Comparison of ENCODE assay signal across 12 mouse cellular contexts in the genomic region with DNA sequence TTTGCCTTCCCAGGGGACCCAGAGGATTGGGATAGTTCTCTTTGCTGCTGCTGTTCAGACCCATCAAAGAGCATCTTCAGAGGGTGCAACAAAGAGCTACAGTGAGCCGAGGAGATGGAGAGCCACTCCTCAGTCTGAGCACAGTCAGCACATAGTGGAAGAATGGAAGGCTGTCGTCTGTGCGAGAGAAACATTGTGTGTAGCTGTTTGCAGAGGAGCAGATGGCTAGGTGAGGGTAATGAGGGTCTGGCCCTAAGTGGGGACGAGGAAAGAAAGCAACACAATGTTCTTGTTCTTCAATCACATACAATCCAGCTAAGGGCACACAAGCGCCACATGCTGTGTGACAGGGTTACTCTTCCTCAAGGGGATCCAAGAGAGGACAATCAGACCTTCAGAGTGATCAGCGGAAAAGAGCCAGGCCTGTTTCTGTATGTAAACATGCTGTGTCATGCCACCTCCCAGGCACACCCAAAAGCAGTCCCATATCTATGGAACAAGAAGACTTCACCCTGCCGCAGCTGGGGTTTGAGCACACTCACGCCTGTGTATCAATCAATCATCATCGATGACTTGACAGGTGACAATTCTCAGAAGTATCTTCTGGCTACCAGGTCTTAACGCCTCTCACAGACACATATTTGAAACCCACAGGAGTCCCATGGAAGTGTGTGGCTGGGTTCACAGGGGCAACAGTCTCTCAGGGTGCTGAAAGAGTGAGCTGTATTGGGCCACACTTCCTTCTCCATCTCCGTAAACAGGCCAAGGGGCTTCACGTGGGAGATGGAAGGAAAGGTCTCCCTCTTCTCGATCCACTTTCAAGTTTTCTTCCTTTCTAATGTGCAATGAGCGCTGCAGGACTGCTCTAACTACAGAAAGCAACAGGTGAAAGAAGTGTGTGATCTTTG. TPM values are rescaled to one million over a fixed set of nuclear protein-coding genes. Genes with fewer than 3 reads are reported as not detected.
A peak's percentile ranks its signal among the peaks of the same experiment; 100 is the strongest.
DNase-seq lines count a peak whose midpoint lies in the region; ATAC-seq and TF ChIP-seq lines count a peak whose summit lies in the region.
"Had no signal": no experiment of that assay in that cellular context is flagged by ENCODE, and none has a peak within 500 bp of the region (broad histone marks: within the 10 kb centered on the region; RNA-seq: fewer than 3 reads in every experiment).

No protein-coding gene starts in this region.

- no peak for TF ChIP-seq EP300 in heart, postnatal 0 days (IDR thresholded peaks at IDR 0.05; ENCODE audit: low read depth)

- peaks cover 21% of the 10 kb centered on the region for H3K4me1 ChIP-seq in heart, postnatal 0 days (ENCODE audit: control insufficient read depth, insufficient read depth)
- H3K4me1 ChIP-seq in liver, embryonic 12.5 days: peaks cover 64% of the 10 kb centered on the region

- no peak overlapping the region for H3K9ac ChIP-seq in heart, postnatal 0 days (replicated peaks; ENCODE audit: low read depth, low read length)
- peak overlapping the region; percentile 52 for H3K9ac ChIP-seq in liver, embryonic 12.5 days
- H3K9ac ChIP-seq: midbrain, embryonic 12.5 days had no signal

- no peak for TF ChIP-seq CTCF in heart, postnatal 0 days (IDR thresholded peaks at IDR 0.05; ENCODE audit: low read depth)

- no peak overlapping the region for H3K4me2 ChIP-seq in heart, postnatal 0 days (ENCODE audit: low read depth, low read length)
- H3K4me2 ChIP-seq in liver, embryonic 12.5 days: peak overlapping the region; percentile 54
- H3K4me2 ChIP-seq: midbrain, embryonic 12.5 days had no signal

- DNase-seq in heart, postnatal 0 days (ENCODE audit: low spot score): no peak
- no peak for DNase-seq in heart, postnatal 36 days
- peak; percentile 39 for DNase-seq in thymus, postnatal 0 days (ENCODE audit: low spot score)
- DNase-seq in thymus, postnatal 25 days: no peak
- no peak for DNase-seq in cerebellum, postnatal 4 days (ENCODE audit: low spot score in 2 of 2)
- no peak for DNase-seq in left cerebral cortex, postnatal 10 days (ENCODE audit: extremely low spot score in 1 of 2, low spot score in 2 of 2)
- DNase-seq in MN1 (ENCODE audit: low spot score): no peak
- DNase-seq: adrenal gland, adult 8-10 months; cerebellum, postnatal 36 days; left cerebral cortex, postnatal 4 days had no signal

- H3K36me3 ChIP-seq in heart, postnatal 0 days (replicated peaks; ENCODE audit: control insufficient read depth, insufficient read depth, low read length): peaks cover 53% of the 10 kb centered on the region
- H3K36me3 ChIP-seq in liver, embryonic 12.5 days: peaks cover 54% of the 10 kb centered on the region

- H3K9me3 ChIP-seq in heart, postnatal 0 days (replicated peaks; ENCODE audit: control insufficient read depth, low read length): no peaks in the 10 kb centered on the region
- no peaks in the 10 kb centered on the region for H3K9me3 ChIP-seq in liver, embryonic 12.5 days (replicated peaks)
- H3K9me3 ChIP-seq: midbrain, embryonic 12.5 days had no signal

- intact Hi-C loops in heart, postnatal 36 days (cut with DNase I): no loop called here
- intact Hi-C loops in left cerebral cortex, postnatal 10 days (cut with DNase I): no loop called here

- WGBS in heart, postnatal 0 days: 85% methylated on average over 14 of the region's 14 CpGs
- WGBS in liver, embryonic 12.5 days (ENCODE audit: insufficient replicate concordance): 50% methylated on average over 14 of the region's 14 CpGs

- H3K27ac ChIP-seq in heart, postnatal 0 days (ENCODE audit: low read depth): peak overlapping the region; percentile 15; the same call in 1 of the 2 replicates
- peak overlapping the region; percentile 85 for H3K27ac ChIP-seq in liver, embryonic 12.5 days
- H3K27ac ChIP-seq: midbrain, embryonic 12.5 days had no signal

- no peak overlapping the region for H3K4me3 ChIP-seq in heart, postnatal 0 days (ENCODE audit: low read depth, low read length)
- H3K4me3 ChIP-seq in liver, embryonic 12.5 days: no peak overlapping the region
- H3K4me3 ChIP-seq: midbrain, embryonic 12.5 days had no signal

- no peaks in the 10 kb centered on the region for H3K27me3 ChIP-seq in heart, postnatal 0 days (ENCODE audit: control insufficient read depth, insufficient read depth, low read length)
- no peaks in the 10 kb centered on the region for H3K27me3 ChIP-seq in liver, embryonic 12.5 days (replicated peaks)
- H3K27me3 ChIP-seq: midbrain, embryonic 12.5 days had no signal

- no peak for ATAC-seq in heart, postnatal 0 days (ENCODE audit: insufficient read depth, low read depth)
- ATAC-seq in liver, embryonic 12.5 days: peak; percentile 94

RNA-seq across cellular contexts. Expression of gene Slc35b4, which starts 19.8 kb away (rescaled TPM):
- total RNA-seq in heart, postnatal 0 days (2014; rRNA removed; ENCODE audit: low replicate concordance): 9.0 and 12.7 TPM in 2 replicates
- polyA plus RNA-seq in heart, postnatal 0 days (2015; fragmentation: Nextera tagmentation; extraction: Ambion mirVana): 14.5 and 14.6 TPM in 2 replicates
- 1 to 10 TPM; 7.5 to 9.6 TPM for total RNA-seq in heart, postnatal 36 days (2021)
- polyA plus RNA-seq in thymus, postnatal 0 days (2015; fragmentation: Nextera tagmentation; extraction: Ambion mirVana): 77.9 and 88.7 TPM in 2 replicates
- 26.6 and 27.4 TPM in 2 replicates for polyA plus RNA-seq in liver, embryonic 12.5 days (2016; fragmentation: Nextera tagmentation; extraction: Ambion mirVana)
- 10 to 100 TPM; 42.1 to 42.7 TPM for total RNA-seq in left cerebral cortex, postnatal 10 days (2021)
